Mouse (Mus musculus): ENCODE results near the gene Axl. TPM values are rescaled to one million over a fixed set of nuclear protein-coding genes. Genes with fewer than 3 reads are reported as not detected.

The Axl gene
- total and polyA plus RNA-seq, 3 experiments = 0.11 to 2.5 TPM; not detected in 1

GRCm38 (mm10) chr7:25712801-25713200, 75.7 kb downstream of the Axl start:
- H3K4me1 ChIP-seq (ENCODE audit: insufficient read depth, low read depth, low read length) = peaks cover 81% of the 10 kb centered on the region
- H3K4me3 ChIP-seq (ENCODE audit: low read depth, low read length) = no peak overlapping the region
- no peaks in the 10 kb centered on the region for H3K9me3 ChIP-seq (replicated peaks)
- H3K27me3 ChIP-seq (ENCODE audit: insufficient read depth, low read length) = no peaks in the 10 kb centered on the region
- no peak for DNase-seq (ENCODE audit: low spot score)
- H3K36me3 ChIP-seq (replicated peaks) = peaks cover 99% of the 10 kb centered on the region
- 0 out of 2 replicates have a peak, but pooled peaks have one; percentile 13 for TF ChIP-seq POLR2AphosphoS5 (IDR thresholded peaks at IDR 0.05; ENCODE audit: insufficient replicate concordance, low read depth, low read length)
- no peak for TF ChIP-seq CTCF (IDR thresholded peaks at IDR 0.05; ENCODE audit: low read depth, low read length)
- no peak for ATAC-seq (ENCODE audit: extremely low read depth, insufficient number of reproducible peaks, low FRiP score, poor library complexity, severe bottlenecking)

GRCm38 (mm10) chr7:25711731-25712197, 76.7 kb downstream of the Axl start:
- DNase-seq (ENCODE audit: low spot score) = peak; percentile 62
- ATAC-seq (ENCODE audit: extremely low read depth, insufficient number of reproducible peaks, low FRiP score, poor library complexity, severe bottlenecking) = peak; percentile 52
- Histone ChIP-seq H3K27me3 (ENCODE audit: insufficient read depth, low read length) (no peaks in the 10 kb centered on the region), H3K4me1 (ENCODE audit: insufficient read depth, low read depth, low read length) (peaks cover 84% of the 10 kb centered on the region), H3K36me3 (replicated peaks) (peaks cover 100% of the 10 kb centered on the region), H3K9me3 (replicated peaks) (no peaks in the 10 kb centered on the region), H3K4me3 (ENCODE audit: low read depth, low read length) (peak overlapping the region; percentile 5; the same call in 1 of the 2 replicates)
- TF ChIP-seq GATA2 (IDR thresholded peaks at IDR 0.05; ENCODE audit: borderline replicate concordance, low read depth, low read length) = no peak
- TF ChIP-seq GATA1 (IDR thresholded peaks at IDR 0.05; ENCODE audit: borderline replicate concordance, low read length) = no peak
- TF ChIP-seq TAL1 (conservative IDR thresholded peaks at IDR 0.05; ENCODE audit: low read depth, low read length) = no peak
- TF ChIP-seq POLR2AphosphoS5 (IDR thresholded peaks at IDR 0.05; ENCODE audit: insufficient replicate concordance, low read depth, low read length) = no peak
- TF ChIP-seq CTCF (IDR thresholded peaks at IDR 0.05; ENCODE audit: low read depth, low read length) = no peak

- ATAC-seq (ENCODE audit: extremely low read depth, insufficient number of reproducible peaks, low FRiP score, poor library complexity, severe bottlenecking) = no peak
- H3K4me3 ChIP-seq (ENCODE audit: low read depth, low read length) = no peak overlapping the region
- H3K27me3 ChIP-seq (ENCODE audit: insufficient read depth, low read length) = no peaks in the 10 kb centered on the region
Measured at GRCm38 (mm10) chr7:25711165-25711564, 77.3 kb downstream of the Axl start.

GRCm38 (mm10) chr7:25710519-25711130, 77.9 kb downstream of the Axl start:
- DNase-seq (ENCODE audit: low spot score) = no peak
- Histone ChIP-seq H3K27me3 (ENCODE audit: insufficient read depth, low read length) (no peaks in the 10 kb centered on the region), H3K36me3 (replicated peaks) (peaks cover 100% of the 10 kb centered on the region), H3K4me1 (ENCODE audit: insufficient read depth, low read depth, low read length) (peaks cover 88% of the 10 kb centered on the region), H3K9me3 (replicated peaks) (no peaks in the 10 kb centered on the region), H3K4me3 (ENCODE audit: low read depth, low read length) (peak overlapping the region; percentile 20; the same call in 1 of the 2 replicates)
- TF ChIP-seq POLR2AphosphoS5 (IDR thresholded peaks at IDR 0.05; ENCODE audit: insufficient replicate concordance, low read depth, low read length) = 0 out of 2 replicates have a peak, but pooled peaks have one; percentile 47
- no peak for TF ChIP-seq TAL1 (conservative IDR thresholded peaks at IDR 0.05; ENCODE audit: low read depth, low read length)
- no peak for TF ChIP-seq GATA2 (IDR thresholded peaks at IDR 0.05; ENCODE audit: borderline replicate concordance, low read depth, low read length)
- no peak for TF ChIP-seq GATA1 (IDR thresholded peaks at IDR 0.05; ENCODE audit: borderline replicate concordance, low read length)
- ATAC-seq (ENCODE audit: extremely low read depth, insufficient number of reproducible peaks, low FRiP score, poor library complexity, severe bottlenecking) = no peak

More at GRCm38 (mm10) chr7:25711165-25711564, 77.3 kb downstream of the Axl start:
- peaks cover 100% of the 10 kb centered on the region for H3K36me3 ChIP-seq (replicated peaks)
- DNase-seq (ENCODE audit: low spot score) = no peak
- H3K9me3 ChIP-seq (replicated peaks) = no peaks in the 10 kb centered on the region
- TF ChIP-seq TAL1 (conservative IDR thresholded peaks at IDR 0.05; ENCODE audit: low read depth, low read length) (no peak), POLR2AphosphoS5 (IDR thresholded peaks at IDR 0.05; ENCODE audit: insufficient replicate concordance, low read depth, low read length) (no peak), GATA2 (IDR thresholded peaks at IDR 0.05; ENCODE audit: borderline replicate concordance, low read depth, low read length) (no peak), CTCF (IDR thresholded peaks at IDR 0.05; ENCODE audit: low read depth, low read length) (no peak), GATA1 (IDR thresholded peaks at IDR 0.05; ENCODE audit: borderline replicate concordance, low read length) (no peak)
- H3K4me1 ChIP-seq (ENCODE audit: insufficient read depth, low read depth, low read length) = peaks cover 88% of the 10 kb centered on the region

- TF ChIP-seq GATA2 (IDR thresholded peaks at IDR 0.05; ENCODE audit: borderline replicate concordance, low read depth, low read length) = no peak
- no peak for TF ChIP-seq POLR2AphosphoS5 (IDR thresholded peaks at IDR 0.05; ENCODE audit: insufficient replicate concordance, low read depth, low read length)
- TF ChIP-seq CTCF (IDR thresholded peaks at IDR 0.05; ENCODE audit: low read depth, low read length) = no peak
- TF ChIP-seq GATA1 (IDR thresholded peaks at IDR 0.05; ENCODE audit: borderline replicate concordance, low read length) = no peak
- no peak for TF ChIP-seq TAL1 (conservative IDR thresholded peaks at IDR 0.05; ENCODE audit: low read depth, low read length)
- Histone ChIP-seq H3K36me3 (replicated peaks) (peaks cover 100% of the 10 kb centered on the region), H3K27me3 (ENCODE audit: insufficient read depth, low read length) (no peaks in the 10 kb centered on the region), H3K9me3 (replicated peaks) (no peaks in the 10 kb centered on the region), H3K4me1 (ENCODE audit: insufficient read depth, low read depth, low read length) (peaks cover 89% of the 10 kb centered on the region), H3K4me3 (ENCODE audit: low read depth, low read length) (no peak overlapping the region; the same call in 1 of the 2 replicates)
- ATAC-seq (ENCODE audit: extremely low read depth, insufficient number of reproducible peaks, low FRiP score, poor library complexity, severe bottlenecking) = no peak
- no peak for DNase-seq (ENCODE audit: low spot score)
Measured at GRCm38 (mm10) chr7:25709961-25710360, 78.5 kb downstream of the Axl start.

GRCm38 (mm10) chr7:25707581-25708292, 80.8 kb downstream of the Axl start:
- Histone ChIP-seq H3K9me3 (replicated peaks) (no peaks in the 10 kb centered on the region), H3K36me3 (replicated peaks) (peaks cover 98% of the 10 kb centered on the region), H3K4me3 (ENCODE audit: low read depth, low read length) (peak overlapping the region; percentile 5; the same call in 1 of the 2 replicates), H3K27me3 (ENCODE audit: insufficient read depth, low read length) (no peaks in the 10 kb centered on the region), H3K4me1 (ENCODE audit: insufficient read depth, low read depth, low read length) (peaks cover 90% of the 10 kb centered on the region)
- TF ChIP-seq TAL1 (conservative IDR thresholded peaks at IDR 0.05; ENCODE audit: low read depth, low read length) (no peak), GATA1 (IDR thresholded peaks at IDR 0.05; ENCODE audit: borderline replicate concordance, low read length) (no peak), POLR2AphosphoS5 (IDR thresholded peaks at IDR 0.05; ENCODE audit: insufficient replicate concordance, low read depth, low read length) (peak; percentile 47)
- ATAC-seq (ENCODE audit: extremely low read depth, insufficient number of reproducible peaks, low FRiP score, poor library complexity, severe bottlenecking) (no peak), DNase-seq (ENCODE audit: low spot score) (no peak)

Other genes with a start within 250 kb of the Axl start
- gene Ceacam2, start 248.8 kb downstream of the Axl start, total RNA-seq (2014; fragmentation: Nextera tagmentation) = not detected in 2 replicates
- 0.05 TPM in 1 of 2 replicates, not detected in the other for gene Ceacam2, start 248.8 kb downstream of the Axl start, total RNA-seq (2017)
- gene Ceacam2, start 248.8 kb downstream of the Axl start, polyA plus RNA-seq (2012) = not detected in 2 replicates
- gene Erich4, start 172.8 kb downstream of the Axl start, total RNA-seq (2014; fragmentation: Nextera tagmentation) = not detected in 2 replicates
- gene Erich4, start 172.8 kb downstream of the Axl start, total RNA-seq (2017) = not detected in 2 replicates
- not detected in 2 replicates for gene Erich4, start 172.8 kb downstream of the Axl start, polyA plus RNA-seq (2012)
- gene Dmac2, start 169.3 kb downstream of the Axl start, total RNA-seq (2014; fragmentation: Nextera tagmentation) = 12.7 and 17.8 TPM in 2 replicates
- gene Dmac2, start 169.3 kb downstream of the Axl start, total RNA-seq (2017) = 21.3 and 24.2 TPM in 2 replicates
- gene Dmac2, start 169.3 kb downstream of the Axl start, polyA plus RNA-seq (2012) = 28.0 and 34.2 TPM in 2 replicates
- gene B3gnt8, start 162.1 kb downstream of the Axl start, total RNA-seq (2014; fragmentation: Nextera tagmentation) = 0.15 and 0.83 TPM in 2 replicates
- gene B3gnt8, start 162.1 kb downstream of the Axl start, total RNA-seq (2017) = 0.98 and 1.1 TPM in 2 replicates
- 1.0 and 1.3 TPM in 2 replicates for gene B3gnt8, start 162.1 kb downstream of the Axl start, polyA plus RNA-seq (2012)
- gene Bckdha, start 129.7 kb downstream of the Axl start, total RNA-seq (2014; fragmentation: Nextera tagmentation) = 6.0 and 7.8 TPM in 2 replicates
- 20.4 and 23.8 TPM in 2 replicates for gene Bckdha, start 129.7 kb downstream of the Axl start, total RNA-seq (2017)
- 36.6 and 44.1 TPM in 2 replicates for gene Bckdha, start 129.7 kb downstream of the Axl start, polyA plus RNA-seq (2012)
- 71.6 and 84.6 TPM in 2 replicates for gene Exosc5, start 129.5 kb downstream of the Axl start, total RNA-seq (2014; fragmentation: Nextera tagmentation)
- 51.4 and 55.4 TPM in 2 replicates for gene Exosc5, start 129.5 kb downstream of the Axl start, total RNA-seq (2017)
- 367 and 471 TPM in 2 replicates for gene Exosc5, start 129.5 kb downstream of the Axl start, polyA plus RNA-seq (2012)
- 8.6 TPM in 1 of 2 replicates, not detected in the other for gene Tmem91, start 113.5 kb downstream of the Axl start, total RNA-seq (2014; fragmentation: Nextera tagmentation)
- gene Tmem91, start 113.5 kb downstream of the Axl start, total RNA-seq (2017) = 1.3 and 2.2 TPM in 2 replicates
- gene Tmem91, start 113.5 kb downstream of the Axl start, polyA plus RNA-seq (2012) = 3.6 TPM in 2 replicates
- 21.1 and 26.3 TPM in 2 replicates for gene B9d2, start 107.9 kb downstream of the Axl start, total RNA-seq (2014; fragmentation: Nextera tagmentation)
- gene B9d2, start 107.9 kb downstream of the Axl start, total RNA-seq (2017) = 49.8 and 65.1 TPM in 2 replicates
- 119 and 131 TPM in 2 replicates for gene B9d2, start 107.9 kb downstream of the Axl start, polyA plus RNA-seq (2012)
- 390 and 397 TPM in 2 replicates for gene Tgfb1, start 101.7 kb downstream of the Axl start, total RNA-seq (2014; fragmentation: Nextera tagmentation)
- gene Tgfb1, start 101.7 kb downstream of the Axl start, total RNA-seq (2017) = 40.8 TPM in 2 replicates
- 1,473 and 1,799 TPM in 2 replicates for gene Tgfb1, start 101.7 kb downstream of the Axl start, polyA plus RNA-seq (2012)
- gene Ccdc97, start 69.6 kb downstream of the Axl start, total RNA-seq (2014; fragmentation: Nextera tagmentation) = 41.2 and 52.8 TPM in 2 replicates
- 10.7 and 11.7 TPM in 2 replicates for gene Ccdc97, start 69.6 kb downstream of the Axl start, total RNA-seq (2017)
- gene Ccdc97, start 69.6 kb downstream of the Axl start, polyA plus RNA-seq (2012) = 63.1 and 65.3 TPM in 2 replicates
- gene Hnrnpul1, start 33.9 kb downstream of the Axl start, total RNA-seq (2014; fragmentation: Nextera tagmentation) = 364 and 375 TPM in 2 replicates
- gene Hnrnpul1, start 33.9 kb downstream of the Axl start, total RNA-seq (2017) = 106 and 116 TPM in 2 replicates
- gene Hnrnpul1, start 33.9 kb downstream of the Axl start, polyA plus RNA-seq (2012) = 382 and 453 TPM in 2 replicates
- gene Cyp2s1, start 28.2 kb upstream of the Axl start, total RNA-seq (2014; fragmentation: Nextera tagmentation) = not detected in 2 replicates
- gene Cyp2s1, start 28.2 kb upstream of the Axl start, total RNA-seq (2017) = 0.06 and 0.11 TPM in 2 replicates
- gene Cyp2s1, start 28.2 kb upstream of the Axl start, polyA plus RNA-seq (2012) = not detected in 2 replicates
- gene Cyp2b10, start 108.9 kb upstream of the Axl start, total RNA-seq (2014; fragmentation: Nextera tagmentation) = not detected in 2 replicates
- gene Cyp2b10, start 108.9 kb upstream of the Axl start, total RNA-seq (2017) = 0.35 TPM in 1 of 2 replicates, not detected in the other
- gene Cyp2b10, start 108.9 kb upstream of the Axl start, polyA plus RNA-seq (2012) = not detected in 2 replicates